Mouse (Mus musculus): ENCODE results near the gene Gnao1. TPM values are rescaled to one million over a fixed set of nuclear protein-coding genes. Genes with fewer than 3 reads are reported as not detected.

Gnao1 gene
- polyA plus RNA-seq, 2 experiments: 0.14 to 0.37 TPM

DNA sequence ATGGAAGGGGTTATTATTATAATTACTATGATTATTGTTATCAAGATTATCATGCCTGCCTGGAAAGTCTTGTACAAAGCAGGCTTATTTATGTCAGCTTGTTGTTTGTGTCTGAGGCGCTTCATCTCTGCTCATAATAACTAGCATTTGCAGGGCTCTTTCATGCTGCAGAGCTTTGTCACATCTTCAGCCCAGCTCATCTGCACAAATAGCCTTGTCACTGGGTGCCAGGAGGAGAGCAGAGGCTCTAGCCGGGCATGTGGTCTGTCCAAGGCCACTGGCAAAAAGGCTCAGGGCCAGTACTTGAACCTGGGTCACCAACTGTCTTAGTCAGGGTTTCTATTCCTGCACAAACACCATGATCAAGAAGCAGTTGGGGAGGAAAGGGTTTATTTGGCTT lies 123.5 kb downstream of the Gnao1 start:
- no peaks in the 10 kb centered on the region for H3K27me3 ChIP-seq (ENCODE audit: control insufficient read depth, insufficient read depth, low read length)
- TF ChIP-seq EP300 (IDR thresholded peaks at IDR 0.05; ENCODE audit: low read depth): no peak
- TF ChIP-seq CTCF (IDR thresholded peaks at IDR 0.05; ENCODE audit: low read depth): no peak
- no peak overlapping the region for H3K27ac ChIP-seq
- 44% methylated on average over 2 of the region's 2 CpGs for WGBS (ENCODE audit: insufficient replicate concordance)
- H3K4me2 ChIP-seq (ENCODE audit: low read depth): no peak overlapping the region
- ATAC-seq (ENCODE audit: insufficient read depth): no peak
- no peaks in the 10 kb centered on the region for H3K9me3 ChIP-seq (ENCODE audit: control insufficient read depth, low read length)
- no peak overlapping the region for H3K4me3 ChIP-seq (ENCODE audit: insufficient read depth in 1 of 2, low read depth in 2 of 2, low read length in 2 of 2)
- no peak overlapping the region for H3K9ac ChIP-seq (replicated peaks)
- DNase-seq (ENCODE audit: low read depth in 3 of 3, low spot score in 3 of 3): no peak
- no peaks in the 10 kb centered on the region for H3K36me3 ChIP-seq (replicated peaks; ENCODE audit: control insufficient read depth, insufficient read depth, low read depth)
- no peaks in the 10 kb centered on the region for H3K4me1 ChIP-seq (replicated peaks; ENCODE audit: control insufficient read depth in 2 of 2, insufficient read depth in 2 of 2, low read length in 1 of 2)

DNA sequence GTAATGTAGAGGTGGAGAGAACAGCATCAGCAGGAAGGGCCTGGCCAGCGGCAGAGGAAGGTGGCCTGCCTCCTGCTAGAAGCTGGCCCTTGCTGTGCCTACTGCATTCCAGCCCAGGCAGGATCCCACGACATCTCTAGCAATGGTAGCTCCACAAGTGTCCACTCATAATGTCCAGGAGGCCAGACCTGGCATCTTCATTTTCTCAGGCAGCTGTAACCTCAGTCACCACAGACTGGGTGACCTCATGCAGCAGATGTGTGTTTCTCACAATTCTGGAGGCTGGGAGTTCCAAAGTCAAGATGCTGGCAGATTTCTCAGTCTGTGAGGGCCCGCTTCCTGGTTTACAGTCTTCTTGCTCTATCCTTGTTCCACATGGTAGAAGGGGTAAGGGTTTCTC lies 128.4 kb downstream of the Gnao1 start:
- no peak for DNase-seq (ENCODE audit: low read depth in 3 of 3, low spot score in 3 of 3)
- no peaks in the 10 kb centered on the region for H3K4me1 ChIP-seq (replicated peaks; ENCODE audit: control insufficient read depth in 2 of 2, insufficient read depth in 2 of 2, low read length in 1 of 2)
- H3K4me3 ChIP-seq (ENCODE audit: insufficient read depth in 1 of 2, low read depth in 2 of 2, low read length in 2 of 2): no peak overlapping the region
- no peaks in the 10 kb centered on the region for H3K9me3 ChIP-seq (ENCODE audit: control insufficient read depth, low read length)
- no peak for TF ChIP-seq EP300 (IDR thresholded peaks at IDR 0.05; ENCODE audit: low read depth)
- TF ChIP-seq CTCF (IDR thresholded peaks at IDR 0.05; ENCODE audit: low read depth): no peak
- H3K9ac ChIP-seq (replicated peaks): no peak overlapping the region
- no peak overlapping the region for H3K4me2 ChIP-seq (ENCODE audit: low read depth)
- H3K27ac ChIP-seq: no peak overlapping the region
- no peaks in the 10 kb centered on the region for H3K27me3 ChIP-seq (ENCODE audit: control insufficient read depth, insufficient read depth, low read length)
- H3K36me3 ChIP-seq (replicated peaks; ENCODE audit: control insufficient read depth, insufficient read depth, low read depth): no peaks in the 10 kb centered on the region
- WGBS (ENCODE audit: insufficient replicate concordance): 61% methylated on average over 3 of the region's 3 CpGs
- no peak for ATAC-seq (ENCODE audit: insufficient read depth)

DNA sequence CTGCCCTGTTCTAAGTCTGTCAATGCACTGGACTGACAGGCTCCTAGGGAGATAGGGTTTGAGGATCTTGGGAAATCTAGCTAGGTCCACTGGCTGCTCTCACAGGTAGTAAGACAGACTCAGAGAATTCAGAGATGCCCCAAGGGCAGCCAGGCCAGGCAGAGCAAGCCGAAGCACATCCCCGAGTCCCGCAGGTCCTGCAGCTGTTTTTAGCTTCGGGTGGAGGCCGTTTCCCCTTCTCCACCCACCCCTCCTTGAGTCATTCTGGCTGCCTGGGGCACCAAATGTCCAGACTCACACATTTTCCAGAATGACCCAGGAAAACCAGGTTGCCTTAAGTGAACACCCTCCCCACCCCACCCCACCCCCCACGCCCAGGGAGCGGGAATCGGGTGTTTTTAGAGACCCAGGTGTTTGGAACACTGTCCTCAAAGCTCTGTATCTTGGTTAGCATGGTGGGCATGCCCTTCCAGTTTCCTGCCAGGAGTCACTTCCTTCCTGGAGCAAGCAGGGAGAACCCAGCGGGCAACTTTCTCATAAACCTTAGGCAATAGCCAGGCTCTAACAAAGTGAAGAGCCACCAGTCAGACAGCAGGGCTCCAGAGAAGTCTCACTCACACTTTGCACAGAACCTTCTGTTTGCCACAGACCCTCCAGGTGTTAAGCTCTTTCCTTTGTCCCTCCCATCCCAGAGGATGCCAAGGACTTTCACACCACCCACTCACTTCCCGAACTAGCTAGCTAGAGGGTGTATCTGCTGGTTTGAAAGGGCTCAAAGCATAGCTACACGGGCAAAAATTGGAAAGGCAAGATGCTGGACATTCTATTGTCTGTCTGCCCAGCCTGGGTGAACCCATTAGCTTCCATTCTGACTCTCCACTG lies 131.0 kb downstream of the Gnao1 start:
- Histone ChIP-seq H3K27ac (no peak overlapping the region), H3K36me3 (replicated peaks; ENCODE audit: control insufficient read depth, insufficient read depth, low read depth) (no peaks in the 10 kb centered on the region), H3K4me3 (ENCODE audit: insufficient read depth in 1 of 2, low read depth in 2 of 2, low read length in 2 of 2) (no peak overlapping the region), H3K9ac (replicated peaks) (no peak overlapping the region), H3K4me2 (ENCODE audit: low read depth) (no peak overlapping the region), H3K4me1 (replicated peaks; ENCODE audit: control insufficient read depth in 2 of 2, insufficient read depth in 2 of 2, low read length in 1 of 2) (no peaks in the 10 kb centered on the region), H3K9me3 (ENCODE audit: control insufficient read depth, low read length) (no peaks in the 10 kb centered on the region), H3K27me3 (ENCODE audit: control insufficient read depth, insufficient read depth, low read length) (no peaks in the 10 kb centered on the region)
- TF ChIP-seq CTCF (IDR thresholded peaks at IDR 0.05; ENCODE audit: low read depth) (no peak), EP300 (IDR thresholded peaks at IDR 0.05; ENCODE audit: low read depth) (no peak)
- 35% methylated on average over 11 of the region's 11 CpGs for WGBS (ENCODE audit: insufficient replicate concordance)
- ATAC-seq (ENCODE audit: insufficient read depth): no peak
- DNase-seq (ENCODE audit: low read depth in 3 of 3, low spot score in 3 of 3): no peak

DNA sequence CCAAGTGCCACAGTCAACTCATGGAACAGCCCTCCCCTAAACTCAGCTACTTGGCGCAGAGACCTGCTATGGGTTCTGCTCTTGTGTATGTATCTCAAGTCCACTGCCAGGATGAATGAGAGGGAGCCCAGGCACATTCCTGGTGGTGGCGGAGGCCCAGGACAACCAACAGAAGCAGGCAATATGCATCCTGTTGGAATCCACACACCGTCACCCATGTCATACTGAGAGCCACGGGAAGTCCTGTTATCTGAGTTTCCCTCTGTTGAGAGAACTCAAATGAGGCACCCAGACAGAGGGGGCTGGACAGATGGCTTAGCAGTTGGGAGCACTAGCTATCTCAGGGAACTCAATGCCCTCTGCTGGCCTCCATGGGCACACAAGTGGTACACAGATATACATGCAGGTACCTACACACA lies 131.9 kb downstream of the Gnao1 start:
- Histone ChIP-seq H3K4me2 (ENCODE audit: low read depth) (no peak overlapping the region), H3K4me3 (ENCODE audit: insufficient read depth in 1 of 2, low read depth in 2 of 2, low read length in 2 of 2) (no peak overlapping the region), H3K36me3 (replicated peaks; ENCODE audit: control insufficient read depth, insufficient read depth, low read depth) (no peaks in the 10 kb centered on the region), H3K27me3 (ENCODE audit: control insufficient read depth, insufficient read depth, low read length) (no peaks in the 10 kb centered on the region), H3K27ac (no peak overlapping the region), H3K9me3 (ENCODE audit: control insufficient read depth, low read length) (no peaks in the 10 kb centered on the region), H3K9ac (replicated peaks) (no peak overlapping the region), H3K4me1 (replicated peaks; ENCODE audit: control insufficient read depth in 2 of 2, insufficient read depth in 2 of 2, low read length in 1 of 2) (no peaks in the 10 kb centered on the region)
- ATAC-seq (ENCODE audit: insufficient read depth) (no peak), DNase-seq (ENCODE audit: low read depth in 3 of 3, low spot score in 3 of 3) (no peak)
- 33% methylated on average over 4 of the region's 4 CpGs for WGBS (ENCODE audit: insufficient replicate concordance)
- TF ChIP-seq EP300 (IDR thresholded peaks at IDR 0.05; ENCODE audit: low read depth): no peak
- no peak for TF ChIP-seq CTCF (IDR thresholded peaks at IDR 0.05; ENCODE audit: low read depth)

DNA sequence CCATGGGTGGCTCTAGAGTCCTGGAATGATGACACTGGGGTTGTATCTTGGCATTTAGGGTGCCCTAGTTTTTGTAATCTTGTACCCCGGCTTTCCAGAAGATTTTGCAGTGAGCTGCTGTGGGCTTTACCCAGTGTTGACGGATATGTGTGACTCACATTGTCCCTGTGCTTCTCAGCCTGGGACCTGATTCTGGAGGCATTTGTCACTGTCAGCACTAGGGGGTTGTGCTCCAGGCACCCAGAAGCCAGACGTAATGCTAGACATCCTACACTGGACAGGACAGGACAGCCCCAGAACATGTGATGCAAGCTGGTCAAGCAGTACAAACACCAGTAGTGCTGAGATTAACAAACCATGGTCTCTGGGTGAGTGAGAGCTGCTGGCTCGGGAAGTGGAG lies 136.0 kb downstream of the Gnao1 start:
- 59% methylated on average over 4 of the region's 4 CpGs for WGBS (ENCODE audit: insufficient replicate concordance)

More for the DNA sequence above, 136.0 kb downstream of the Gnao1 start:
- DNase-seq (ENCODE audit: low read depth in 3 of 3, low spot score in 3 of 3): no peak
- Histone ChIP-seq H3K36me3 (replicated peaks; ENCODE audit: control insufficient read depth, insufficient read depth, low read depth) (no peaks in the 10 kb centered on the region), H3K9ac (replicated peaks) (no peak overlapping the region), H3K4me2 (ENCODE audit: low read depth) (no peak overlapping the region), H3K9me3 (ENCODE audit: control insufficient read depth, low read length) (no peaks in the 10 kb centered on the region), H3K4me1 (replicated peaks; ENCODE audit: control insufficient read depth in 2 of 2, insufficient read depth in 2 of 2, low read length in 1 of 2) (no peaks in the 10 kb centered on the region), H3K4me3 (ENCODE audit: insufficient read depth in 1 of 2, low read depth in 2 of 2, low read length in 2 of 2) (no peak overlapping the region), H3K27ac (no peak overlapping the region), H3K27me3 (ENCODE audit: control insufficient read depth, insufficient read depth, low read length) (no peaks in the 10 kb centered on the region)
- ATAC-seq (ENCODE audit: insufficient read depth): no peak
- no peak for TF ChIP-seq CTCF (IDR thresholded peaks at IDR 0.05; ENCODE audit: low read depth)
- TF ChIP-seq EP300 (IDR thresholded peaks at IDR 0.05; ENCODE audit: low read depth): no peak
